Mouse (Mus musculus): ENCODE measurements around the gene Arnt. TPM values are rescaled to one million over a fixed set of nuclear protein-coding genes. Genes with fewer than 3 reads are reported as not detected.

Arnt gene
- 84.3 to 103 TPM (median 88.9 TPM) in 4 replicates for total RNA-seq (2023)

DNA sequence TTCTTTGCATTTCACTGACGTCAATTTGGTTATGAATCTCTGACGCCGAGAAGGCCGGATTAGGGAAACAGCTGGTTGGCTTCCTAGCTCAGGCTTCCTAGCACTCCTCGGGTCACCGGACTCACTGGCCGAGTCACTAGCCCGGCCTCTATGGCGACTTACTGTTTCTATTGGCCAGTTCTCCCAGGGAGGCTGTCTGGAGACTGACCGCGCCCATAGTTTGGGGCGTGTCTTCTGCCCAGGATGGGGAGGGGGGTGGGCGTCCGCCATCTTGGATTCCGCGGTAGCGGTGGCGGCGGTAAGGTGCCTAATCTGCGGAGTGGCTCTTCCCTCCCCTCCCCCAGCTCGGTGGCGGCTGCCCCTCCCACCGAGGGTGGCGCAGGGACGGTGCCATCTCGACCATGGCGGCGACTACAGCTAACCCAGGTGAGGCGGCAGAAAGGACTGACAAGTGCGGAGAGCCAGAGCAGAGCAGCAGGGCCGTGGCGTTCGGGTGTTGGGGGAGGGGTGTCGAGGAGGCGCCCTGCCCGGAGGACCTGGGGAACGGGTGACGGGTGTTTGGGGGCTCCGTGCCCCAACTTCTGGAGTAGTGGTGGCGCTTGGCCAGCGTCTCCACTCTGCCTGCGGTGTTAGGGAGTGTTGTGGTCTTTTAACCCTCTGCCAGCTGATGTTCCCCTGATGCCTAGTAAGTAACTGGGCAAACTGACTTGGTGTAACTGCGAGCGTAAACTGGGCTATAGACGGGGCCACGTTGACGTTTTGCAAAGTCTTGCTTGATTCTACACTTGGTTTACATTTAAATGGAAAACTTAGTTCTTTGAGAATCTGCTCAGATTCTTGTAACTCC is at the start of gene Arnt:
Gene Arnt, plus strand, starts transcription at position 253 of the 847 bp plus-strand sequence.

DNA sequence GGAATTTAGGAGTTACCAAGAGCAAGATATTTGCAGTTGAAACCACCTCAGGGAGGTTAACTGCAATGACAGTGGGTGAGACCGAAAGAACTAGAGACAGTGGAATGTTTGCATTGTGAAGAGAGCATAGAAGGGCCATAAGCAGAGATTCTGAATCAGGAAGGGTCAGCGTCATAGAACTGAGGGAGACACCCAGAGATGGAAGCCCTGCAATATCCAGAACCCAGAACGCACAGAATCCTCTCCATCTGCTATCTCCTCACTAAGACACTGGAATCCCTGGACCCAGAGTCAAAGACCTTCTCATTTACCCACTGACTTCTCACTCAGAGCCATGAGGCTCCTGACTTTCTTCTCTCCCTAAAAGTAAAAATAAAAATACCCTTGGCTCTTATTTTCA is 31.4 kb upstream of the Arnt start, which contains the start of gene 4930558C23Rik:
Gene 4930558C23Rik, minus strand, starts transcription at position 101 of the 400 bp plus-strand sequence.

DNA sequence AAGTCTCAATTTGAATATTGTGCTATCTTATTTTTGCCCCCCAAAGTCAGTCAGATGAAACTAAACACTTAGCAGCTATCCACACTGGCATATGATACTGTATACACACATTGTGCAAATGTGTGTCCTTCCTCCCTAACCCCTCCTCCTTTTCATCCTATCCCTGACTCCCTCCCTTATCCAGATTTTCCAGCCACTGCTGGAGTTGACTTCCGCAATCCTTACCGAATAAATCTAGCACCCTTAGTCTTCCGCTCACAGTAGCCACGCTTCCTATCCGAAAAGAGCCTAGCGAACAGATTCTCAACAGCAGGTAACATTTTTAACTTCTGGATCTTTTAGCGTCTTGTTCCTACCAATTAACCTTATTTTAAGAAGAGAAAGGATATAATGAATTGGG is 64.8 kb downstream of the Arnt start, which contains the start of gene Ctsk:
Gene Ctsk, plus strand, starts transcription at position 233 of the 400 bp plus-strand sequence.

DNA sequence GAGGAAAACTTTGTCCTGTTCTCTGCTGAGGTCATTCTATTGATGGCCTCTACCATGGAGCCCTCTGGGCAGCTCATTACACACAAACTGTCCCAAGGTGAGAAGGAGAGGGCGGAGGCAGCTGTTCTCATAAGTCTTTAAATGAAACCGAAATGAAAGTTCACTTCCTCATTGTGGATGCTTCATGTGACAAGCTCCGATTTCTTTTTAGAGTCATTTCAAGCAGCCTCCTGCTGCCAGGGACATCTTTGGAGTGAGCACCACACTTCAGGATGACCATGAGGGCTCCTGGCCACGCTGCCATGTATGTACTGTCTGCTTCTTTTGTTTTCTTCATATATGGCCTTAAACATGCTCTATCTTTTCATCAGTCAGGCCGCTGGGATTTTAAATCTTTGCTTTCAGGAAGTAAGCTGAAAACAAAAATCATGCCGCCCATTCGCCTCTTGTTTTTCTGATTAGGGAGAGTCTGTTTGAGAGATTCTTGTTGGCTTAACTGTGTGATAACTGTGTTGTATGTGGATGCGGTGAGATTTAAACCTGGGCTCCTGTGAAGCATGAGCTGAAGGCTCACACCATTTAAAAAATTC is 92.5 kb downstream of the Arnt start, which contains the start of gene Ctss:
Gene Ctss, plus strand, starts transcription at position 165 of the 590 bp plus-strand sequence.

Other genes starting within 250 kb of the Arnt start
- 76.5 to 77.1 TPM (median 76.8 TPM) in 4 replicates for gene Gabpb2, start 216.5 kb upstream of the Arnt start, total RNA-seq (2023)
- 183 to 200 TPM (median 191 TPM) in 4 replicates for gene Cdc42se1, start 205.7 kb upstream of the Arnt start, total RNA-seq (2023)
- gene Mllt11, start 202.2 kb upstream of the Arnt start, total RNA-seq (2023): 5.0 to 8.0 TPM (median 6.1 TPM) in 4 replicates
- not detected in 4 replicates for gene Gm128, start 192.8 kb upstream of the Arnt start, total RNA-seq (2023)
- gene Bnipl, start 183.2 kb upstream of the Arnt start, total RNA-seq (2023): not detected in 4 replicates
- gene Mindy1, start 153.0 kb upstream of the Arnt start, total RNA-seq (2023): 29.3 to 34.5 TPM (median 31.6 TPM) in 4 replicates
- gene Prune1, start 152.3 kb upstream of the Arnt start, total RNA-seq (2023): 10.5 to 12.0 TPM (median 11.5 TPM) in 4 replicates
- 1.3 to 2.2 TPM (median 1.9 TPM) in 4 replicates for gene Anxa9, start 127.2 kb upstream of the Arnt start, total RNA-seq (2023)
- gene Cers2, start 119.6 kb upstream of the Arnt start, total RNA-seq (2023): 127 to 147 TPM (median 132 TPM) in 4 replicates
- 31.0 to 36.5 TPM (median 35.8 TPM) in 4 replicates for gene Setdb1, start 77.2 kb upstream of the Arnt start, total RNA-seq (2023)
- not detected in 4 replicates for gene 4930558C23Rik, start 31.5 kb upstream of the Arnt start, total RNA-seq (2023)
- 1.3 to 2.5 TPM (median 1.4 TPM) in 4 replicates for gene Ctsk, start 64.9 kb downstream of the Arnt start, total RNA-seq (2023)
- 409 to 475 TPM (median 445 TPM) in 4 replicates for gene Ctss, start 92.4 kb downstream of the Arnt start, total RNA-seq (2023)
- gene Hormad1, start 125.3 kb downstream of the Arnt start, total RNA-seq (2023): 0.38 TPM in 1 of 4 replicates, not detected in the others
- gene Golph3l, start 154.5 kb downstream of the Arnt start, total RNA-seq (2023): 21.4 to 27.8 TPM (median 25.2 TPM) in 4 replicates
- gene Ensa, start 190.6 kb downstream of the Arnt start, total RNA-seq (2023): 128 to 134 TPM (median 132 TPM) in 4 replicates
- 366 to 452 TPM (median 394 TPM) in 4 replicates for gene Mcl1, start 224.4 kb downstream of the Arnt start, total RNA-seq (2023)

Measured in B cell, adult 62 days (primary cell).